Mouse (Mus musculus) gonadal fat pad, adult 2 months (tissue): Measurements from ENCODE around the gene Phox2b. TPM values are rescaled to one million over a fixed set of nuclear protein-coding genes. Genes with fewer than 3 reads are reported as not detected.

Source experiments
- DNase-seq: peaks from one replicate; pipeline ENCODE4 v3.0.0-alpha.2; 2012; ENCODE audit warnings: low read depth
- polyA plus RNA-seq: library from polyadenylated mRNA; depleted of rRNA; stranded (reverse); fragments of >200 nt; gene quantifications from 2 replicates; pipeline ENCODE4 v1.2.3, GENCODE M21; 2012; rRNA removed

Gene Phox2b
- polyA plus RNA-seq, 1 experiment: not detected

DNA sequence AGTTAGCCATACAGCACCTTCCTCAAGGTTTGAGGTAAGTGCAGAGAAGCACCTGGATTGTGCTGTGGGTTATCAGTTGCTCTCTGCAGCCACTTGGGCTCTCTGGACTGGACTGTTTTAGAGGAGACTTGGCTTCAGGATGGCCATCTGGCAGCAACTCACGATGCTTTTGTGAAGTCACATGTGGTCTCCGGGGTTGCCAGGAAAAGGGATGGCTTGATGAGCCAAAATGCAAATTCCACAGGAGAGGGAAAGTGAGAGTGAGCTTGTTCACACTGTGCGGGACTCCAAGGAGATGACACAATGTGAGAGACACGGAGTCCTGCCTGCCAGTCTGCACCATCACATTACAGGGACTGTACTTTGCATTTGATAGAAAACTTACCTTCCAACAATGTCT, 7.3 kb downstream of the Phox2b start:
- DNase-seq: no peak

DNA sequence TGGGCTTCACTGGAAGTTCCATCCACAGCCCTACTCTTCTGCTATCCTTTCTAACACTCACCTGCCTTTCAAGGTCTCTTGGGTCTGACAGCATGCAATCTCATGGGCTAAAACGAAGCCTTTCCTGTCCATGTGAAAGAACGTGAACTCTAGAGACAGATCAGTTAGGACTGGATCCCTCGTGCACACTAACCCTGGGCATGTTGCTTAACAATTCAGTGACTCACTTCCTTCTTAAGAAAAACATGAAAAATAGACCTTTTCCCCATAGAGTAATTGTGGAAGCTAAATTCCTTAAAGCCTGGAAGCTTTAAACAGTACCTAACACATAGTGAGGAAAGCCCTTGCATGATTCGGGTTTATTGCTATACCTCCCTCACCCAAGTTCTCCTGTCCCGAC, 8.2 kb downstream of the Phox2b start:
- no peak for DNase-seq

DNA sequence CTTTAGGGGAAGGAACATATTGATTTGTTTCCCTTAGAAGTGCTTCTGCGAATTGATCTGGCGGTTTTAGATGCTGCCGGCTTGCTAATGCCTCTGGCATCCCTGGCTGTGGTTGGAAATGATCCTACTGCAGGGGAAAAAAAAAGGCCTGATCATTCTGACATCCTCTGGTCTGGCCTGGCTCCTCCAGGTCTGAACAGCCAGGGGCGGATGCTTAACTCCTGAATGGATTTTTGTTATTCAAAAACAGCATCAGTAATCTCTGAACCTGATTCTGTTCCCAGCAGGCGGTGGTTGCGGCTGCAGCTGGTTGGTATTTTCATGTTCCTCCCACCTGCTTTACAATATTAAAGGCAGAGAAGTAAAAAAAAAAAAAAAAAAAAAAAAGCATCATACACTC, 16.0 kb downstream of the Phox2b start:
- DNase-seq: no peak

DNA sequence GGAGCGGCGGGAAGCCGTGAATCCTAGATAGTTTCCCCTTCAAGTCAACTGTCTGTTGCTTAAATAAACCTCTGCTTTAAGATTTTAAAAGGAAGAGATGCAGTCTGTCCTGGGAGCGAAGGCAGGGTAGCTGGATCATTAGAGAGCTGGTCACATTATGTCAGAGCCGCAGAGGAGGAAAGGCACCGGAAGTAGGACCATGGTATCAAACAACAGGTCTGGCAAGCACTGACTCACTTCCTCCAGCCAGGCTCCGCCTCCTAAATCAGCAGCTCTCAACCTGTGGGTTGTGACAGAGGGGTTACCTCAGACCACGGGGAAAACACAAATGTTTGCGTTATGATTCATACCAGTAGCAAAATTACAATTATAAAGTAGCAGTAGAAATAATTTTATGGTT, 35.5 kb downstream of the Phox2b start:
- DNase-seq: no peak

DNA sequence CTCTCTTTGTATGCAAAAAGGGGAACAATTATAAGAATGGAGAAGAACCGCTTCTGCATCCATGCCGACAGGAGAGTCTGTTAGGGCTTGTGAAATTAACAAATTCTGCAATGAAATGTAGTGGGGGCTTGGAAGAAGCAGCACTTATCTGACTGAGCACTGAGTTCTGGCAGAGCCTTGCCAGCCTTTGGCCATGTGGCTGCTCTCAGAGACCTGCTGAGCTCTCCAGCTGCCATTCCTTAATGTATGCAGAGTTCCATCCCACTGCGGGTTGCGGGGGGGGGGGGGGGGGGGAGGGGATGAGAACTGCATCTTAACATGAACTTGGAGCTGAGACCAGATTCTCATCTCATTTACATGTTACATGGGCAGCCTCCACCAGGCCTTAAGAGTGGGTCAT, 38.6 kb downstream of the Phox2b start:
- DNase-seq: no peak

DNA sequence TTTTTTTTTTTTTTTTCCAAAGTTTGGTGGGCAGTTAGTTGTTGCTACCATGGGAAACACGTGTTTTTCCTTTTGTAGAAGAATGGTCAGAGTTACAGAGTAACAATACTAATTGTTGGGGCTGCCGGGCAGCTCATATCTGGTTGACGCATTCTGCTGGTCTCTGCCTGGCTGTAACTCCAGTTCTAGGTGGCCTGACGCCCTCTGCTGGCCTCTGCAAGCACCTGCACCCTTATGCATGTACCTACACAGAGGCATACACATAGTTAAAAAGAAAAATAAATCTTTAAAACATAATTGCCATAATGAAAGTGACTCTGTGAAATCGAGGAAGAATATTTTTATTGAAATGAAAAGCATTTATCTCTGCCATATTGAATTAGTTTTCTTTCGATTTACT, 41.3 kb downstream of the Phox2b start:
- DNase-seq: no peak

DNA sequence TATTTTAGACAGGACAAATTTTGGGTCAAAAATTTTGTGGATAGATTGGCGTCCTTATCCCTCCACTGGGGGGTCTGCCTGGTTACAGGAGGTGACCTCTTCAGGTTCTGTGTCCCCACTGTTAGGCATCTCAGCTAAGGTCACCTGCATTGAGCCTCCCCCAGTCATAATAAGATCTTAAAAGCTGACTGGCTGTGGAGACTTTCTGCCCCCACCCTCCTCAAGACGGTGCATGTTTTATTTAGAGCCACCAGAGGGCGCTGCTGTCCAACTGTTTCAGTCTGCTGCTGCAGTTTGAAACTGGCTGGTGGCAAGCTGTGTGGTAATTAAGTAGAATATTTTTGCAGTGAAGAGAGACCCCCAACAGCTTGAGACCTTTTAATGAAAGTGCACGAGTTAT, 51.1 kb downstream of the Phox2b start:
- DNase-seq: no peak

Other genes starting within 250 kb of the Phox2b start
- 94.2 and 133 TPM in 2 replicates for gene Tmem33, start 161.3 kb upstream of the Phox2b start, polyA plus RNA-seq
- gene Slc30a9, start 207.7 kb upstream of the Phox2b start, polyA plus RNA-seq: 33.6 and 34.0 TPM in 2 replicates